Mouse (Mus musculus): ENCODE measurements at regions not wholly inside any gene's neighbourhood (a gene's known extent, or its start where the extent isn't known, plus 50 kb on each side); places are given as distances from the start of the nearest gene placed in this dataset.

DNA sequence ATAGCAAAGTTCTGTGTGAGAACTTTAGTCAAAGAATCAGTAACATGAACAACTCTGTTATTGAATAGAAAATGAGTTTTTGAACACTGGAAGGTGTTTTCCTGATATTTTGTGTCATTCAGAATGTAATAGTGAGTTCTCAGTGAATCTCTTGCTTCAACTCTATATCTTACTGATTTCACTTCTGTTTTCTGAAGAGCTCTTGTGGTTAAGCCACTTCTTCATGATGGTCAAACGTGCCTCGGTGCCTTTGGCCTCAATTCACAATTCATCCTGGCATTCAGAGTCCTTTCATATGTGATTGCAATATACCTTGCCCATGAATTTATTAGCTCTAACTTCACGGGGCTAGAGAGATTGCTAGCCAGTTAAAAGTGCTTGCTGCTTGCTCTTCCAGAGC, 102.3 kb downstream of the Gpr65 start:
- TF ChIP-seq CTCF (IDR thresholded peaks at IDR 0.05; ENCODE audit: low read depth): no peak
- no peak for TF ChIP-seq EP300 (optimal IDR thresholded peaks at IDR 0.05)

Measured in stomach, postnatal 0 days (tissue).